Mouse (Mus musculus) embryonic fibroblast, embryonic 13.5 days (primary cell): ENCODE results near the gene Kcnh1. TPM values are rescaled to one million over a fixed set of nuclear protein-coding genes. Genes with fewer than 3 reads are reported as not detected.

Experiments
- H3K27ac ChIP-seq: 2 replicates; pipeline ENCODE4 v1.5.1; 2012; ENCODE audit warnings: low read length, control low read depth, inconsistent platforms; ENCODE audit not compliant: insufficient read depth
- H3K4me1 ChIP-seq: 2 replicates; pipeline ENCODE4 v1.6.1; 2011; ENCODE audit warnings: low read length; ENCODE audit not compliant: control insufficient read depth, insufficient read depth
- H3K4me3 ChIP-seq: 2 replicates; pipeline ENCODE4 v1.5.1; 2011; ENCODE audit warnings: mild to moderate bottlenecking, control low read depth, low read length; ENCODE audit not compliant: insufficient read depth
- CTCF ChIP-seq: IDR thresholded peaks from 2 replicates; pipeline ENCODE4 v1.5.1; 2011; ENCODE audit warnings: mild to moderate bottlenecking, control low read depth, low read length, moderate library complexity, borderline replicate concordance; ENCODE audit not compliant: insufficient read depth
- POLR2A ChIP-seq: IDR thresholded peaks from 2 replicates; pipeline ENCODE4 v1.6.1; 2011; ENCODE audit warnings: low read depth, mild to moderate bottlenecking, control low read depth, low read length, moderate library complexity
- polyA plus RNA-seq: library from polyadenylated mRNA; stranded (reverse); fragments of >200 nt; gene quantifications from 2 replicates; pipeline ENCODE4 v1.2.4, GENCODE M21; 2011; ENCODE audit warnings: low read depth; ENCODE audit not compliant: missing spikeins, insufficient read length

Kcnh1 gene
- polyA plus RNA-seq, 1 experiment: not detected

DNA sequence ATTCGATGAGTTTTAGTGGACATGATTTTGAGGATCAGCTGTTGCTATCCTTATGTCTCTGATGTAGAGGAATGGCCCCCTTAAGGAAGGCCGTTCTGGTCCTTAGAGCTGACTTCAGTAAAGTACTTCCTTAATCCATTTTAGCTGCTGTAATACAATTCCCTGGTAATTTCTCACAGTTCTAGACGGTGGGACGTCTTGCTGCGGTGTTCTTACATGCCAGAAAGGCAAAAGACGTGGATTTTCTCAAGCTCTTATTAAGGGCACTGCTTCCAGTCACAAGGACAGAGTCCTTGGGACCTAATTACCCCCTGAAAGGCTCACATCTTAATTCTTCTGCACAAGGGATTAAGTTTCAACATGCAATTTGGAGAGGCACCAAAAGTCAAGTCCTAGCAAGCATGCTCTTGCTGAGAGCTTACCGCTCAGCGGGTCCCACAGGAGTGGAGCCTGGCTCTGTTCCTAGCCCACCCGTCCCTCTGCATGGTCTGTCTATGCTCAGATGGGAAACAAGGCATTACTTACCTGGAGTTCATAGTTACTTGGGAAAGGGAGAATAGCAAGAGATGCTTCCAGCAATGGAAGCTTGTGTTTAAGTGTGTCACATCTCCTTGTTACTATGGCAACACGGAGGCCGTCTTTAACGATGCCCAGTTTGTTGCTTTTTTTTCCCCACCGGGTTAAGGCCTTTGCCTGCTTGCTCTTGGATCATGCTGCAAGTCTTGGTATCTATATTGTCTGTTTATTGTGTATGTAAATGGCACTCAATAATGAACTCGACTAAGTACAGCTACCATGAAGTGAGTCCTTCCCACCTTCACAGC, 209.3 kb downstream of the Kcnh1 start:
- TF ChIP-seq POLR2A: no peak
- no peak for TF ChIP-seq CTCF
- no peaks in the 10 kb centered on the region for H3K4me1 ChIP-seq
- no peak overlapping the region for H3K4me3 ChIP-seq
- H3K27ac ChIP-seq: no peak overlapping the region

- H3K4me1 ChIP-seq: no peaks in the 10 kb centered on the region
- no peak overlapping the region for H3K27ac ChIP-seq
- TF ChIP-seq POLR2A (no peak), CTCF (no peak)
- H3K4me3 ChIP-seq: no peak overlapping the region
These were observed 210.4 kb downstream of the Kcnh1 start for GRCm38 (mm10) chr1:192400991-192401390.

GRCm38 (mm10) chr1:192402911-192403704, 212.5 kb downstream of the Kcnh1 start:
- Histone ChIP-seq H3K27ac (no peak overlapping the region), H3K4me1 (no peaks in the 10 kb centered on the region), H3K4me3 (no peak overlapping the region)
- TF ChIP-seq POLR2A: no peak
- TF ChIP-seq CTCF: no peak

- TF ChIP-seq POLR2A (no peak), CTCF (no peak)
- no peak overlapping the region for H3K4me3 ChIP-seq
- H3K27ac ChIP-seq: no peak overlapping the region
- no peaks in the 10 kb centered on the region for H3K4me1 ChIP-seq
These were observed 214.6 kb downstream of the Kcnh1 start for GRCm38 (mm10) chr1:192405136-192405535.

DNA sequence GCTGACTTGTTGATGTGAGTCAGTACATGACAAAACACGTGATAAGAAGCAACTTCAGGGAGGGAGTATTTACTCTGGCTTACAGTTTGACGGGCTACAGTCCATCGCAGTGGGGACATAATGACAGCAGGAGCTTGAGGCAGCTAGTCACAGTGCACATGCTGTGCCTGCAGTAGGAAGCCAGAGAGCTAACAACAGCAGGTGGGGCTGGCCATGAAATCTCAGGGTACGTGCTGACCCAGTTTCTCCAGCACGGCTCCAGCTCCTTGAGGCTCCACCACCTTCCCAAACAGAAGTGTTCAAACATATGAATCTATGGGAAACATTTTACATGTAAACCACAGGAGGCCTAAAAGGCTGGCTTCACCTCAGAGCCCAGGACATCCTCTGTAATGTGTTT, 216.0 kb downstream of the Kcnh1 start:
- TF ChIP-seq CTCF: no peak
- TF ChIP-seq POLR2A: no peak
- Histone ChIP-seq H3K27ac (no peak overlapping the region), H3K4me1 (no peaks in the 10 kb centered on the region)

DNA sequence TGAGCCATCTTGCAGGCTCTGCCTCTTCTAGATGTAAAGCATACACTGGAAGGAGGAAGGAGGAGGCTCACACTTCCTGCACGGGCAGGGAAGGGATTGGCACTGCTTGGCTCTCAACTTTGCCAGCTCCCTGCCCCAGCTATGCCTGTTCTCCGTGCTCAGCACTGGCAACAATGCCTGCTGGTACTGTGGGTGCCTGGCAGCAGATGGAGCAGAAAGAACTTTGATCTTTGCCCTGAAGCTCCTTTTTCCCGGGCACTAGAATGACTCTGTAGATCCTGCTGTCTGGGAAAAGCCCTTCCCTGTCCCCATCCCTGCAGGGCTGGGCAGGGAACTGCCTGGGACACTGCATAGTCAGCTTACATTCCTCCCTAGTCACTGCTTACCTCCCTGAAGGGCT, 225.2 kb downstream of the Kcnh1 start:
- H3K4me3 ChIP-seq: no peak overlapping the region
- TF ChIP-seq POLR2A (no peak), CTCF (no peak)
- H3K4me1 ChIP-seq: no peaks in the 10 kb centered on the region
- no peak overlapping the region for H3K27ac ChIP-seq

More for the DNA sequence above, 216.0 kb downstream of the Kcnh1 start:
- H3K4me3 ChIP-seq: no peak overlapping the region

- H3K4me1 ChIP-seq: no peaks in the 10 kb centered on the region
- no peak overlapping the region for H3K27ac ChIP-seq
- TF ChIP-seq POLR2A (no peak), CTCF (no peak)
- no peak overlapping the region for H3K4me3 ChIP-seq
These were observed 225.8 kb downstream of the Kcnh1 start for GRCm38 (mm10) chr1:192416241-192416821.

GRCm38 (mm10) chr1:192419176-192419575, 228.6 kb downstream of the Kcnh1 start:
- TF ChIP-seq POLR2A (no peak), CTCF (no peak)
- Histone ChIP-seq H3K4me1 (no peaks in the 10 kb centered on the region), H3K4me3 (no peak overlapping the region), H3K27ac (no peak overlapping the region)

- no peak overlapping the region for H3K27ac ChIP-seq
- no peak for TF ChIP-seq POLR2A
- TF ChIP-seq CTCF: no peak
- H3K4me3 ChIP-seq: no peak overlapping the region
- no peaks in the 10 kb centered on the region for H3K4me1 ChIP-seq
These were observed 231.0 kb downstream of the Kcnh1 start for GRCm38 (mm10) chr1:192421377-192422166.
